Mouse (Mus musculus): ENCODE data around the gene Zbtb16. TPM values are rescaled to one million over a fixed set of nuclear protein-coding genes. Genes with fewer than 3 reads are reported as not detected.
A peak's percentile ranks its signal among the peaks of the same experiment; 100 is the strongest.

Gene Zbtb16
- total and polyA plus RNA-seq, 2 experiments, result 7.2 to 24.2 TPM

DNA sequence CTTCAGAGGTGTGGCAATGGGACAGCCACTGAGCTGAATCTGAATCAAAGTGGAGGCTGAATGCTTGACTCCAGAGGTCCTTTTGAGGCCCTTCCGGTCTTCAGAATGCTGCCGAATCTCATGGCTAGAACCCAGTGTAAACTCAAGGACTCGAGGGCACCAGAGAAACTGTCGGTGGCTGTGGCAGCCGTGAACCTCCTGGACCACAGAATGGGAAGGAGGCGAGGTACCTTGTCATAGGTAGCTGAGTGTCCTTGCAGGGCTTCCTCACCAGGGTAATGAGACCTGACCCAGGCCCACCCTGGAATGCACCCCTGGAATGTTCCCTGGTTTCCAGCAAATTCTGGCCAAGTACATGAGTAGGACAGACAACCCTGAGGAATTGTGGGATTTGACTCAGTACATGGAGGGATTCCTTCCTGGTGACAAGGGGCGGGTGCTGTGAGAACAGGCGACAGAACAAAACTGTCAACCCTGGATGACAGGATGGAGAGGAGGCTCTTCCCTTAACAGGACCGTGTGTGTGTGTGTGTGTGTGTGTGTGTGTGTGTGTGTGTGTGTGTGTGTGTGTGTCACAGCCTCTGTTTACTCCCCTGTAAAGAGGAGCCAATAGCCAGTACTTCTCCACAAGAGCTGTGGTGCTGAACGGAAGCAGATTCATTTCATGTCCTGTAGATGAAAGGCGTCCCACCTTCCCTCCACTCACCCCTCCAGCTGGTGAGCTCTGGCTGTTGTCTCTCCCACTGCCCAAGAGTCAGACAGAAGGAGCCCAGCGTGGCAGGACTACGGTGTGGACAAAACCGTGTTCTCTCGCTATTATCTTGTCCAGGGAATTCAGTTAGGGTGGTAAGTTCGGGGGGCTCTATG lies 189.0 kb downstream of the Zbtb16 start:
- no peak for DNase-seq (ENCODE audit: extremely low read depth, low read depth, low spot score)
- no peaks in the 10 kb centered on the region for H3K36me3 ChIP-seq (ENCODE audit: control insufficient read depth, insufficient read depth, low read length)
- WGBS, result 75% methylated on average over 16 of the region's 16 CpGs

DNA sequence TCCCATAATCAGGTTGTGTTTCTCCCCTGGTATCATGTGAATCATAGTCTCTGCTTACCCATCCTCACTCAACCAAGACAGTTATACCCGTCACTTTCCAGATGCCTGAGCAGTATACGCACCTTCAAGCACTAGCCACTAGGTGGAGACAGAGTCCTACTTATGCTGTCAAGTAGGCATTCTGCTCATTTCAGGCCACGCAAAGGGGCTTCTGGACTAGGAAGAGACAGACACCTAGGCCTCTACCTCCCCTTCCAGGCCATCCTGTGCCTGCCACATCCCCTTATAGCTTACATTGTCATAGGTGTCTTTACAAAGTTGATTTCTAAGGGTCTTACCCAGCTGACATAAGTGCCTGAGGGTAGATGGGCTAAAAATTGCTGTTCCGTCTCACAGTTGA lies 189.8 kb downstream of the Zbtb16 start:
- 20% methylated on average over 4 of the region's 4 CpGs for WGBS
- TF ChIP-seq CTCF (IDR thresholded peaks at IDR 0.05; ENCODE audit: low read depth, low read length) (peak; percentile 83), POLR2A (IDR thresholded peaks at IDR 0.05; ENCODE audit: extremely low read depth, insufficient read depth, low read length) (no peak)
- Histone ChIP-seq H3K4me3 (ENCODE audit: insufficient read depth, low read depth, low read length) (no peak overlapping the region), H3K9ac (ENCODE audit: low read depth, low read length) (no peak overlapping the region), H3K27me3 (ENCODE audit: control insufficient read depth, insufficient read depth, low read length) (no peaks in the 10 kb centered on the region), H3K79me2 (ENCODE audit: control insufficient read depth, insufficient read depth, low read length) (no peaks in the 10 kb centered on the region), H3K4me1 (ENCODE audit: control insufficient read depth, insufficient read depth, low read length) (peaks cover 9% of the 10 kb centered on the region; the same call in 1 of the 2 replicates), H3K27ac (replicated peaks; ENCODE audit: insufficient read depth, low read depth, low read length) (no peak overlapping the region), H3K36me3 (ENCODE audit: control insufficient read depth, insufficient read depth, low read length) (no peaks in the 10 kb centered on the region)
- DNase-seq (ENCODE audit: extremely low read depth, low read depth, low spot score), result peak; percentile 73

More for the DNA sequence above, 189.0 kb downstream of the Zbtb16 start:
- H3K9ac ChIP-seq (ENCODE audit: low read depth, low read length), result no peak overlapping the region
- H3K4me3 ChIP-seq (ENCODE audit: insufficient read depth, low read depth, low read length), result no peak overlapping the region
- H3K79me2 ChIP-seq (ENCODE audit: control insufficient read depth, insufficient read depth, low read length), result no peaks in the 10 kb centered on the region
- H3K27me3 ChIP-seq (ENCODE audit: control insufficient read depth, insufficient read depth, low read length), result no peaks in the 10 kb centered on the region
- no peak for TF ChIP-seq CTCF (IDR thresholded peaks at IDR 0.05; ENCODE audit: low read depth, low read length)
- TF ChIP-seq POLR2A (IDR thresholded peaks at IDR 0.05; ENCODE audit: extremely low read depth, insufficient read depth, low read length), result no peak
- no peak overlapping the region for H3K27ac ChIP-seq (replicated peaks; ENCODE audit: insufficient read depth, low read depth, low read length)
- peaks cover 9% of the 10 kb centered on the region; the same call in 1 of the 2 replicates for H3K4me1 ChIP-seq (ENCODE audit: control insufficient read depth, insufficient read depth, low read length)

- no peak overlapping the region for H3K4me3 ChIP-seq (ENCODE audit: insufficient read depth, low read depth, low read length)
- TF ChIP-seq CTCF (IDR thresholded peaks at IDR 0.05; ENCODE audit: low read depth, low read length) (no peak), POLR2A (IDR thresholded peaks at IDR 0.05; ENCODE audit: extremely low read depth, insufficient read depth, low read length) (no peak)
- no peak for DNase-seq (ENCODE audit: extremely low read depth, low read depth, low spot score)
Measured at GRCm38 (mm10) chr9:48645648-48646126, 190.3 kb downstream of the Zbtb16 start.

GRCm38 (mm10) chr9:48644926-48645647 lies 190.9 kb downstream of the Zbtb16 start:
- 47% methylated on average over 13 of the region's 13 CpGs for WGBS
- Histone ChIP-seq H3K4me3 (ENCODE audit: insufficient read depth, low read depth, low read length) (no peak overlapping the region), H3K27ac (replicated peaks; ENCODE audit: insufficient read depth, low read depth, low read length) (no peak overlapping the region), H3K36me3 (ENCODE audit: control insufficient read depth, insufficient read depth, low read length) (no peaks in the 10 kb centered on the region), H3K79me2 (ENCODE audit: control insufficient read depth, insufficient read depth, low read length) (no peaks in the 10 kb centered on the region), H3K27me3 (ENCODE audit: control insufficient read depth, insufficient read depth, low read length) (no peaks in the 10 kb centered on the region), H3K9ac (ENCODE audit: low read depth, low read length) (no peak overlapping the region), H3K4me1 (ENCODE audit: control insufficient read depth, insufficient read depth, low read length) (peaks cover 8% of the 10 kb centered on the region; the same call in 1 of the 2 replicates)
- DNase-seq (ENCODE audit: extremely low read depth, low read depth, low spot score), result peak; percentile 52
- TF ChIP-seq CTCF (IDR thresholded peaks at IDR 0.05; ENCODE audit: low read depth, low read length), result peak; percentile 58
- TF ChIP-seq POLR2A (IDR thresholded peaks at IDR 0.05; ENCODE audit: extremely low read depth, insufficient read depth, low read length), result no peak

More at GRCm38 (mm10) chr9:48645648-48646126, 190.3 kb downstream of the Zbtb16 start:
- H3K36me3 ChIP-seq (ENCODE audit: control insufficient read depth, insufficient read depth, low read length), result no peaks in the 10 kb centered on the region
- H3K79me2 ChIP-seq (ENCODE audit: control insufficient read depth, insufficient read depth, low read length), result no peaks in the 10 kb centered on the region
- WGBS, result 59% methylated on average over 4 of the region's 4 CpGs
- H3K27me3 ChIP-seq (ENCODE audit: control insufficient read depth, insufficient read depth, low read length), result no peaks in the 10 kb centered on the region
- peaks cover 9% of the 10 kb centered on the region; the same call in 1 of the 2 replicates for H3K4me1 ChIP-seq (ENCODE audit: control insufficient read depth, insufficient read depth, low read length)
- H3K9ac ChIP-seq (ENCODE audit: low read depth, low read length), result no peak overlapping the region
- H3K27ac ChIP-seq (replicated peaks; ENCODE audit: insufficient read depth, low read depth, low read length), result no peak overlapping the region

DNA sequence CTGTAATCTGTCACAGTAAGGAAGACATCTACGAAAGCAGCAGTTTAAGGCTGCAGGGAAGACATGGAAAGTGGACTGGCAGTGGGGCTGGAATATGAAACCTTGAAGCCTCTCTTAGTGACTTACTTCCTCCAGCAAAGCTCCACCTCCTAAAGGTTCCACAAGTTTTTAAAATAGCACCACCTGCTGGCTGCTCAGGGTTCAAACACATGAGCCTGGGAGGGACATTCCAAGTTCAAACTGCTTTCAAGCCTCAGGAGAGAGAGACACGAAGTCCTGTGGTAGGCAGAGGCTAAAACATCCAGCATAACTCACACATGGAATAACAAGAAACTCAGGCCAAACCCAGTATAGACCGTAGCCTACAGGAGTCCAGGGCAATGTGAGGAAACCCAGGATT lies 191.6 kb downstream of the Zbtb16 start:
- Histone ChIP-seq H3K9ac (ENCODE audit: low read depth, low read length) (no peak overlapping the region), H3K4me1 (ENCODE audit: control insufficient read depth, insufficient read depth, low read length) (peaks cover 3% of the 10 kb centered on the region; the same call in 1 of the 2 replicates), H3K36me3 (ENCODE audit: control insufficient read depth, insufficient read depth, low read length) (no peaks in the 10 kb centered on the region), H3K27me3 (ENCODE audit: control insufficient read depth, insufficient read depth, low read length) (no peaks in the 10 kb centered on the region), H3K79me2 (ENCODE audit: control insufficient read depth, insufficient read depth, low read length) (no peaks in the 10 kb centered on the region), H3K4me3 (ENCODE audit: insufficient read depth, low read depth, low read length) (no peak overlapping the region), H3K27ac (replicated peaks; ENCODE audit: insufficient read depth, low read depth, low read length) (no peak overlapping the region)
- 80% methylated on average over 3 of the region's 3 CpGs for WGBS
- no peak for DNase-seq (ENCODE audit: extremely low read depth, low read depth, low spot score)
- no peak for TF ChIP-seq CTCF (IDR thresholded peaks at IDR 0.05; ENCODE audit: low read depth, low read length)
- TF ChIP-seq POLR2A (IDR thresholded peaks at IDR 0.05; ENCODE audit: extremely low read depth, insufficient read depth, low read length), result no peak
